Mouse (Mus musculus): ENCODE data around the gene Zbtb24. TPM values are rescaled to one million over a fixed set of nuclear protein-coding genes. Genes with fewer than 3 reads are reported as not detected.
"Not testable (repeated sequence)": the region's sequence is repeated elsewhere in the genome, so short reads cannot be mapped to it uniquely, and the experiment has no call there.

The Zbtb24 gene
- polyA plus RNA-seq, 1 experiment from 2014 or later: 14.6 TPM

GRCm38 (mm10) chr10:41505446-41505845 is 55.3 kb downstream of the Zbtb24 start:
- DNase-seq (ENCODE audit: low spot score): peak; percentile 93
- not testable (repeated sequence) for H3K27ac ChIP-seq (ENCODE audit: low read length); H3K4me1 ChIP-seq (ENCODE audit: insufficient read depth, low read depth, low read length); H3K27me3 ChIP-seq (replicated peaks; ENCODE audit: insufficient read depth, low read length); H3K9ac ChIP-seq (replicated peaks; ENCODE audit: low read depth); H3K4me2 ChIP-seq (replicated peaks; ENCODE audit: low read depth, low read length); H3K4me3 ChIP-seq (ENCODE audit: low read depth, low read length); H3K36me3 ChIP-seq (ENCODE audit: insufficient read depth, low read length); H3K9me3 ChIP-seq (ENCODE audit: low read length)
- WGBS: 2% methylated on average over 3 of the region's 3 CpGs
- peak; percentile 88 for TF ChIP-seq CTCF (IDR thresholded peaks at IDR 0.05)
- ATAC-seq: peak; percentile 78

DNA sequence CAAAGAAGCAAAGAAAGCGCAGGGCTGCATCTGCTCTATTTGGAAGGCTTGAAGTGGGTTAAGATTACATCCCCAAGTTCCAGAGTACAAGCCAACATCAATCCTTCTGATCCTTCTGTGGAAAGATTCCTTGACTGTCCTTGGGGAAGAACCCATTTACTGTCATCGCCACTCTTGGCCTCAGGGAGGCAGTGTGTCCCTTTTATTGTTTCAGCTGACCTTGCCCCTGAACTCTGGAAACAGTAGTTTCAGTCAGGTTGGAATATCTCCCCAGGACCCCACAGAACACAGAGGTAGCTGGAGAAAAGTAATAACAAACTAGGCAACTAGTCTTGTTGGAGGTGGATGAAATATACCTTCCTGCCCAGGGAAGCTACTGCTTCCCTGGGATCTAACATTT is 59.0 kb downstream of the Zbtb24 start:
- DNase-seq (ENCODE audit: low spot score) (no peak), ATAC-seq (no peak)

DNA sequence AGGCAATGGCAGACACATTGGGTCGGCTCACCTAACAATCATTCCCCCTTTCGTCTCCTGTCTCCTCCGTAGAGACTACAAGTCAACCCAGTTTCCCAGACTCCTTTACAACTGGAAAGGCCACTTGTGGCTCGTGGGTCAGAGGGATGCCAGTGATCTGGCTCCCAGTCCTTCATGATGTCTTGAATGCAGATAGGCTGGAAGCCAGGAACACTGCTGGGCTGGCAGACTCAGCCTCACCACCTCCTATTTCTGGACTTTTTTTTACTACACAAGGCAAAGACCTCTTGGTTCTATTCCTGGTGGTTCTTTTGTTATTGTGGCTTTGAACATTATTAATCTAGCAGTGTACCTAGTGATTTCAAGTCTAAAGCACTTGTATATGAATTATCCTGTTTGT is 64.1 kb downstream of the Zbtb24 start:
- DNase-seq (ENCODE audit: low spot score) (no peak), ATAC-seq (no peak)
- Histone ChIP-seq H3K4me2 (replicated peaks; ENCODE audit: low read depth, low read length) (no peak overlapping the region), H3K4me1 (ENCODE audit: insufficient read depth, low read depth, low read length) (no peaks in the 10 kb centered on the region), H3K9ac (replicated peaks; ENCODE audit: low read depth) (no peak overlapping the region), H3K27ac (ENCODE audit: low read length) (no peak overlapping the region), H3K9me3 (ENCODE audit: low read length) (no peaks in the 10 kb centered on the region), H3K36me3 (ENCODE audit: insufficient read depth, low read length) (no peaks in the 10 kb centered on the region), H3K27me3 (replicated peaks; ENCODE audit: insufficient read depth, low read length) (no peaks in the 10 kb centered on the region), H3K4me3 (ENCODE audit: low read depth, low read length) (no peak overlapping the region)
- WGBS: 67% methylated on average over 4 of the region's 4 CpGs
- TF ChIP-seq EP300 (IDR thresholded peaks at IDR 0.05) (no peak), CTCF (IDR thresholded peaks at IDR 0.05) (no peak)

More for the DNA sequence above, 59.0 kb downstream of the Zbtb24 start:
- Histone ChIP-seq H3K27me3 (replicated peaks; ENCODE audit: insufficient read depth, low read length) (no peaks in the 10 kb centered on the region), H3K27ac (ENCODE audit: low read length) (no peak overlapping the region), H3K4me3 (ENCODE audit: low read depth, low read length) (no peak overlapping the region), H3K9me3 (ENCODE audit: low read length) (no peaks in the 10 kb centered on the region), H3K9ac (replicated peaks; ENCODE audit: low read depth) (no peak overlapping the region), H3K4me2 (replicated peaks; ENCODE audit: low read depth, low read length) (no peak overlapping the region), H3K36me3 (ENCODE audit: insufficient read depth, low read length) (no peaks in the 10 kb centered on the region), H3K4me1 (ENCODE audit: insufficient read depth, low read depth, low read length) (no peaks in the 10 kb centered on the region)
- TF ChIP-seq CTCF (IDR thresholded peaks at IDR 0.05): peak; percentile 76
- no peak for TF ChIP-seq EP300 (IDR thresholded peaks at IDR 0.05)
- 43% methylated on average over 2 of the region's 2 CpGs for WGBS

- DNase-seq (ENCODE audit: low spot score) (no peak), ATAC-seq (no peak)
- H3K27me3 ChIP-seq (replicated peaks; ENCODE audit: insufficient read depth, low read length): no peaks in the 10 kb centered on the region
- H3K4me1 ChIP-seq (ENCODE audit: insufficient read depth, low read depth, low read length): no peaks in the 10 kb centered on the region
- no peak for TF ChIP-seq EP300 (IDR thresholded peaks at IDR 0.05)
- TF ChIP-seq CTCF (IDR thresholded peaks at IDR 0.05): no peak
- H3K4me3 ChIP-seq (ENCODE audit: low read depth, low read length): no peak overlapping the region
- no peaks in the 10 kb centered on the region for H3K36me3 ChIP-seq (ENCODE audit: insufficient read depth, low read length)
- H3K27ac ChIP-seq (ENCODE audit: low read length): no peak overlapping the region
- H3K9ac ChIP-seq (replicated peaks; ENCODE audit: low read depth): no peak overlapping the region
- no peaks in the 10 kb centered on the region for H3K9me3 ChIP-seq (ENCODE audit: low read length)
- H3K4me2 ChIP-seq (replicated peaks; ENCODE audit: low read depth, low read length): no peak overlapping the region
Observed at GRCm38 (mm10) chr10:41514921-41515320, 64.7 kb downstream of the Zbtb24 start.

Other genes starting within 250 kb of the Zbtb24 start
- gene Fig4, start 147.1 kb upstream of the Zbtb24 start, polyA plus RNA-seq (2015; fragmentation: Nextera tagmentation; extraction: Ambion mirVana): 16.1 and 18.1 TPM in 2 replicates
- 0.87 and 0.99 TPM in 2 replicates for gene Ak9, start 146.4 kb upstream of the Zbtb24 start, polyA plus RNA-seq (2015; fragmentation: Nextera tagmentation; extraction: Ambion mirVana)
- gene Mical1, start 25.9 kb downstream of the Zbtb24 start, polyA plus RNA-seq (2015; fragmentation: Nextera tagmentation; extraction: Ambion mirVana): 22.8 and 27.9 TPM in 2 replicates
- 54.9 and 58.6 TPM in 2 replicates for gene Smpd2, start 40.0 kb downstream of the Zbtb24 start, polyA plus RNA-seq (2015; fragmentation: Nextera tagmentation; extraction: Ambion mirVana)
- gene Ppil6, start 40.1 kb downstream of the Zbtb24 start, polyA plus RNA-seq (2015; fragmentation: Nextera tagmentation; extraction: Ambion mirVana): 11.1 and 11.7 TPM in 2 replicates
- 130 and 135 TPM in 2 replicates for gene Cd164, start 69.0 kb downstream of the Zbtb24 start, polyA plus RNA-seq (2015; fragmentation: Nextera tagmentation; extraction: Ambion mirVana)